Mouse (Mus musculus) embryonic fibroblast, embryonic 13.5 days (primary cell): ENCODE data around the gene Rpl35.

Experiments used
- CTCF ChIP-seq: IDR thresholded peaks from 2 replicates; pipeline ENCODE4 v1.5.1; 2011; ENCODE audit warnings: mild to moderate bottlenecking, control low read depth, low read length, moderate library complexity, borderline replicate concordance; ENCODE audit not compliant: insufficient read depth
- POLR2A ChIP-seq: IDR thresholded peaks from 2 replicates; pipeline ENCODE4 v1.6.1; 2011; ENCODE audit warnings: low read depth, mild to moderate bottlenecking, control low read depth, low read length, moderate library complexity

GRCm38 (mm10) chr2:39008954-39009365, 3.5 kb upstream of the Rpl35 start:
- TF ChIP-seq CTCF (no peak), POLR2A (peak; percentile 1; the same call in 1 of the 2 replicates)
